Mouse (Mus musculus) embryo, embryonic 10 days (tissue): ENCODE data around the gene Slc10a6.
A peak's percentile ranks its signal among the peaks of the same experiment; 100 is the strongest.

Experiments used
- DNase-seq: peaks from one replicate; pipeline ENCODE4 v3.0.0-alpha.2; 2015; ENCODE audit warnings: low spot score

The Slc10a6 gene

GRCm38 (mm10) chr5:103629111-103629764, at the start of gene Slc10a6:
TSS of gene Slc10a6 (minus strand) at chr5:103629403.
- DNase-seq, result no peak

GRCm38 (mm10) chr5:103678974-103679373, 49.8 kb upstream of the Slc10a6 start:
- DNase-seq, result no peak

GRCm38 (mm10) chr5:103677894-103678293, 48.7 kb upstream of the Slc10a6 start:
- no peak for DNase-seq

GRCm38 (mm10) chr5:103676289-103676881, 47.2 kb upstream of the Slc10a6 start:
- no peak for DNase-seq

- peak; percentile 21 for DNase-seq
Observed at GRCm38 (mm10) chr5:103674482-103674881, 45.3 kb upstream of the Slc10a6 start.

GRCm38 (mm10) chr5:103673611-103674010, 44.4 kb upstream of the Slc10a6 start:
- DNase-seq, result no peak

GRCm38 (mm10) chr5:103671858-103672257, 42.7 kb upstream of the Slc10a6 start:
- DNase-seq, result no peak

- DNase-seq, result no peak
Observed at GRCm38 (mm10) chr5:103665876-103666275, 36.7 kb upstream of the Slc10a6 start.

GRCm38 (mm10) chr5:103664932-103665331, 35.7 kb upstream of the Slc10a6 start:
- DNase-seq, result no peak

GRCm38 (mm10) chr5:103659571-103659970, 30.4 kb upstream of the Slc10a6 start:
- DNase-seq, result peak; percentile 83

- peak; percentile 40 for DNase-seq
Observed at GRCm38 (mm10) chr5:103658921-103659320, 29.7 kb upstream of the Slc10a6 start.

- peak; percentile 87 for DNase-seq
Observed at GRCm38 (mm10) chr5:103655346-103656118, 26.3 kb upstream of the Slc10a6 start, which contains the start of gene 1700016H13Rik. TSS of gene 1700016H13Rik (minus strand) at chr5:103656010.

- no peak for DNase-seq
Observed at GRCm38 (mm10) chr5:103654780-103655179, 25.6 kb upstream of the Slc10a6 start.

- peak; percentile 79 for DNase-seq
Observed at GRCm38 (mm10) chr5:103654225-103654624, 25.0 kb upstream of the Slc10a6 start.

- DNase-seq, result no peak
Observed at GRCm38 (mm10) chr5:103647320-103647719, 18.1 kb upstream of the Slc10a6 start.

- DNase-seq, result no peak
Observed at GRCm38 (mm10) chr5:103644167-103644566, 15.0 kb upstream of the Slc10a6 start.

GRCm38 (mm10) chr5:103637162-103637561, 8.0 kb upstream of the Slc10a6 start:
- no peak for DNase-seq

GRCm38 (mm10) chr5:103629854-103630580, 814 bp upstream of the Slc10a6 start:
- DNase-seq, result no peak

- DNase-seq, result no peak
Observed at GRCm38 (mm10) chr5:103628499-103628898, 704 bp downstream of the Slc10a6 start.

- DNase-seq, result no peak
Observed at GRCm38 (mm10) chr5:103624831-103625230, 4.4 kb downstream of the Slc10a6 start.

- DNase-seq, result no peak
Observed at GRCm38 (mm10) chr5:103622321-103622720, 6.9 kb downstream of the Slc10a6 start.

- DNase-seq, result no peak
Observed at GRCm38 (mm10) chr5:103620301-103620973, 8.8 kb downstream of the Slc10a6 start.
